Mouse (Mus musculus): ENCODE results near the gene Aspscr1.

Gene Aspscr1

GRCm38 (mm10) chr11:120713580-120714518, 41.1 kb downstream of the Aspscr1 start, which contains the start of the genes Cenpx and Lrrc45:
Gene Cenpx (minus strand): TSS chr11:120713738.
Gene Lrrc45 (plus strand): TSS chr11:120713925.
- in situ Hi-C loops (cut with MboI, MseI) = loop anchor here (5.0 kb wide), 1 partner anchor 92 kb away; no protein-coding TSS in a partner anchor

GRCm38 (mm10) chr11:120714546-120714945, 41.8 kb downstream of the Aspscr1 start:
- in situ Hi-C loops (cut with MboI, MseI) = loop anchor here (5.0 kb wide), 1 partner anchor 92 kb away; no protein-coding TSS in a partner anchor

GRCm38 (mm10) chr11:120715131-120715530, 42.4 kb downstream of the Aspscr1 start:
- in situ Hi-C loops (cut with MboI, MseI) = no loop called here

GRCm38 (mm10) chr11:120719242-120719641, 46.5 kb downstream of the Aspscr1 start:
- in situ Hi-C loops (cut with MboI, MseI) = no loop called here

- in situ Hi-C loops (cut with MboI, MseI) = no loop called here
Measured at GRCm38 (mm10) chr11:120719841-120720376, 47.1 kb downstream of the Aspscr1 start.

- in situ Hi-C loops (cut with MboI, MseI) = no loop called here
Measured at GRCm38 (mm10) chr11:120720450-120720849, 47.7 kb downstream of the Aspscr1 start.

GRCm38 (mm10) chr11:120721124-120722066, 48.6 kb downstream of the Aspscr1 start, which contains the start of gene Rac3:
Gene Rac3 (plus strand): TSS chr11:120721470.
- in situ Hi-C loops (cut with MboI, MseI) = no loop called here

GRCm38 (mm10) chr11:120722067-120722630, 49.4 kb downstream of the Aspscr1 start:
- in situ Hi-C loops (cut with MboI, MseI) = no loop called here

- in situ Hi-C loops (cut with MboI, MseI) = no loop called here
Measured at GRCm38 (mm10) chr11:120722761-120723382, 50.1 kb downstream of the Aspscr1 start.

GRCm38 (mm10) chr11:120723509-120723908, 50.7 kb downstream of the Aspscr1 start:
- in situ Hi-C loops (cut with MboI, MseI) = no loop called here

GRCm38 (mm10) chr11:120726243-120727168, 53.7 kb downstream of the Aspscr1 start:
- in situ Hi-C loops (cut with MboI, MseI) = loop anchor here (5.0 to 25.0 kb wide), 2 partner anchors 41 to 914 kb away; no protein-coding TSS in a partner anchor

- in situ Hi-C loops (cut with MboI, MseI) = loop anchor here (5.0 to 25.0 kb wide), 2 partner anchors 40 to 915 kb away; no protein-coding TSS in a partner anchor
Measured at GRCm38 (mm10) chr11:120727169-120727527, 54.4 kb downstream of the Aspscr1 start, which contains the start of gene Dcxr. Gene Dcxr (minus strand): TSS chr11:120727281.

GRCm38 (mm10) chr11:120727564-120727963, 54.8 kb downstream of the Aspscr1 start:
- in situ Hi-C loops (cut with MboI, MseI) = loop anchor here (5.0 to 25.0 kb wide), 2 partner anchors 40 to 915 kb away; no protein-coding TSS in a partner anchor

GRCm38 (mm10) chr11:120728530-120729240, 55.9 kb downstream of the Aspscr1 start:
- in situ Hi-C loops (cut with MboI, MseI) = loop anchor here (5.0 to 25.0 kb wide), 2 partner anchors 39 to 916 kb away; no protein-coding TSS in a partner anchor

GRCm38 (mm10) chr11:120729432-120730050, 56.8 kb downstream of the Aspscr1 start:
- in situ Hi-C loops (cut with MboI, MseI) = loop anchor here (5.0 to 25.0 kb wide), 2 partner anchors 38 to 917 kb away; no protein-coding TSS in a partner anchor

- in situ Hi-C loops (cut with MboI, MseI) = loop anchor here (25.0 kb wide), 1 partner anchor 918 kb away; no protein-coding TSS in a partner anchor
Measured at GRCm38 (mm10) chr11:120730331-120730870, 57.6 kb downstream of the Aspscr1 start.

- in situ Hi-C loops (cut with MboI, MseI) = loop anchor here (25.0 kb wide), 1 partner anchor 919 kb away; no protein-coding TSS in a partner anchor
Measured at GRCm38 (mm10) chr11:120731395-120731794, 58.6 kb downstream of the Aspscr1 start.
